Mouse (Mus musculus): Measurements from ENCODE around the gene Rbm14. TPM values are rescaled to one million over a fixed set of nuclear protein-coding genes. Genes with fewer than 3 reads are reported as not detected.

The Rbm14 gene
- polyA plus RNA-seq (2017; shearing (Covaris generic)), result 10 to 100 TPM; 18.3 to 54.9 TPM

DNA sequence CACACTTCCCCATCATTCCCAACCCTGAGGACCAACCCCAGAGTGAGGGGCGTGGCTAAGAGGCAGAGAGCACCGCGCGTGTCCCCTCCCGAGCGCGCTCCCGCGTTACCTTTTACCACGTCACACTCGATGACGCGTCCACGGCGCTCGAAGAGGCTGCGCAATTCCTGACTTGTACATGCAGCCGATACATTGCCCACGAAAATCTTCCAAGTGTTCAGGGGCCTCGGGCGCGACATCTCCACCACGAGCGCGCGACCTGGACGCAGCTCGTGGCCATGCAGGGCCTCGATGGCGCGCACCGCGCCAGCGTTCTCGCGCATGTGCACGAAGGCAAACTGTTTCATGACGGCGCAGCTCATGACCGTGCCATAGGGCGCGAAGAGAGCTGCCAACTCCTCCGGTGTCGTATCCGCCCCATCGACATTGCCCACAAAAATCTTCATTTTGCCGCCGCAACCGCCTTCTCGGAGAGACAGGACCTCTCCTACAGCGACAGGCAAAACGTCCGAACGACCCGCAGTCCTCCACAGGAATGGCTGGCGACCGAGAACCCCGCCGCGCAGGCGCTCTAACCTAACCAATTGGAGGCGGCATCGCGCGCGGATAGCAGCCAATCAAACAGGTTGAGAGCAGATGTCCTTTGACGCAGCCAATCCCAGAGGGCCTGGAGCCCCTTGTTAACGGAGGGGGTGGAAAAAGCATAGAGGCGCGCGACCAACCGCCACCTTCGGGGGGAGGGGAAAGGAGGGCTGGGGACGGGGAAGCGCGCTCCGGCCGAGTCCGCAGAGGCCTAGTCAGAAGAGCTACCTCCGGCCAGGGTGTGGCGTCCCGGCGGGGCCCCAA, at the start of gene Rbm14, which contains the start of gene Gm21992:
Gene Rbm14, minus strand, starts transcription at position 572 of the 846 bp plus-strand sequence.
Gene Gm21992, minus strand, starts transcription at position 550 of the 846 bp plus-strand sequence.
- ATAC-seq, result peak; percentile 94

DNA sequence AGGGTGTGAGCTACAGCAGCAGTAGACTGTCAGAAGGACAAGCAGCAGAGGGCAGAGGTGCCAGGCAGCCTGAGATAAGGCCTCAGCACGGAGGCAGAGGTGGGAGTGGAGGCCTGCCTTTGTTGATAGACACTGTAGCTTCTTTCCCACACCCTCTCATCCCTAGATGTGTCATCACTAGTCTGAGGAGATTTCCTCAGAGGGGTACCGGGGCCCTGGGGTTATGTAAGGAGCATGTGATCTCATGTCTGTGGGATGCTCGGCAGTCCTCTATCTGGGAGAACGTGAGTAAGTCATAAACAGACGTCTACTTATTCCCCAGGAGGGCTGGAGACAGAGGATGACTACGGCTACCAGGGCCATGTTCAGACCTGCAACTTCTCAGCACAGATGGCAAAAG, 47.6 kb upstream of the Rbm14 start:
- ATAC-seq, result no peak

- no peak for ATAC-seq
Measured at GRCm38 (mm10) chr19:4855951-4856350, 44.5 kb upstream of the Rbm14 start.

GRCm38 (mm10) chr19:4855470-4855820, 44.0 kb upstream of the Rbm14 start:
- ATAC-seq, result no peak

DNA sequence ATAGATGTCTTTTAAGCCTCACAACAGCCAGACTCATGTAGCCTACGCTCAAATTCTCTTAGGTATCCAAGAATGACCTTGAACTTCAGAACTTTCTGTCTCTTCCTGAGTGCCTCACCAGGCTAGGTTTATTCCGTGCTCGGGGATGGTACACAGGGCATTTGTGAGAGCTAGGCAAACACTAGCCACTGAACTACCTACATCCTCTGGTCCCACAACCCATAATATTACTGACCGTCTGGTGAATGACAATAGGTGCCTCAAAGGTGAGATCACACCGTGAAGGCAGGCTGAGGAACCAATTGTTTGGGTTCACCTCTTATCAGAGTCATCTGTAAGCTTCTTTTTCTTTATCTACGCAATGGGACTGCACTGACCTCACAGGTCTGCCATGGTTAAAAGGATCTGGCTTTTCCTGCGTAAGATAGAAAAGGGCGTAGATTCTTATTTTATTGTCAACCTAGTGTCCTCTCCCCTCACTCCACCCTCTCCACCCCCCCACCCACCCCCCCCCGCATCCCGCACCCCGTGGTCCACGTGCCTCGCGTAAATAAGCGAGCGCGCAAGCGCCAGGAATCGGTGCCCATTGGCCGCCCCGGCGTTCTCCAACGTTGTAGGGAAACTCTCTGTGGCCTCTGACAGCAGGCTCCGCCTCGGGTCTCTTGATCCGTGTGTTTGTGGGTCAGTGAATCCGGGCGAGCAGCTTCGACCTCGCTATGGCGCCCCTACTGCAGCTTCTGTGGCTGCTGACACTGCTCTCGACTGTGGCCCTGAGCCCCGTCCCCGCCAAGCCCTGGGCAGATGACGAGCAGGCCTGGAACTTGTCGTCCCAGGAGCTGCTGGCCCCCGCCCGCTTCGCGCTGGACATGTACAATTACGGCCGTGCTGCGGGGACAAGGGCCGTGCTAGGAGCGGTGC, 43.4 kb upstream of the Rbm14 start, which contains the start of gene Ctsf:
Gene Ctsf, plus strand, starts transcription at position 579 of the 918 bp plus-strand sequence.
- ATAC-seq, result no peak

DNA sequence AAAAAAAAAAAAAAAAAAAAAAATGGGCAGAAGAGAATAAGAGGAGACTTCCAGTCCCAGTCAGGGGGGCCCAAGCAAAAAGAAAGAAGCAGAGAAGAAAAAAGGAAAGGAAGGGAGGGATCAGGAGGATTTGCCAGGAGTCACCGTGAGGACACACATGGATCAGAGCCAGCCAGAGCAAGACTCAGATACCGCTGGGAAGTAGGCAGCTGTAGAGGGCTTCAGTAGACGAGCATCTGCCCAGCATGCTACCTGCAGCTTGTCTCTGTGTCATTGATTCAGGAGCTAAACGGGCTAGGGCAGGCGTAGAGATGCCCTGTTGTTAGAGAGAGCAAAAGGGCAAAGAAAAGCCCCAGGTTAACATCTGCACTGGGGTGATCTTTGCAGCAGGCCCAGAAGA, 38.8 kb upstream of the Rbm14 start:
- ATAC-seq, result no peak

- ATAC-seq, result no peak
Measured at GRCm38 (mm10) chr19:4849800-4850199, 38.4 kb upstream of the Rbm14 start.

DNA sequence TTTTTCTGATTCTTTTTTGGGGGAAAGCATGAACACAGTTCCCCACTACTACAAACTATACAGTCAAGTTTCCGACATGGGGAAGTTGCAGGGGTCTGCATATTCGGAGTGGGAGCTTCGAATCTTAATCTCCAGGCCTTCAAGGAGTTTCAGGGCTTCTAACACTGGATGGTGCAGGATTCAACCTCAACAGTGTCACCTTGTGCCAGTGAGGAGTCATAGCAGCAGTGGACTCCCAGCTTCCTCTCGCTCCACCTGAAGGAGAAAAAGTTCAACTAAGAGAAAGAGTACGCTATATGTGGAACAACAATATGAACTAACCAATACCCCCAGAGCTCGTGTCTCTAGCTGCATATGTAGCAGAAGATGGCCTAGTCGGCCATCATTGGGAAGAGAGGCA, 36.1 kb upstream of the Rbm14 start:
- peak; percentile 65 for ATAC-seq

- ATAC-seq, result no peak
Measured at GRCm38 (mm10) chr19:4845846-4846245, 34.4 kb upstream of the Rbm14 start.

DNA sequence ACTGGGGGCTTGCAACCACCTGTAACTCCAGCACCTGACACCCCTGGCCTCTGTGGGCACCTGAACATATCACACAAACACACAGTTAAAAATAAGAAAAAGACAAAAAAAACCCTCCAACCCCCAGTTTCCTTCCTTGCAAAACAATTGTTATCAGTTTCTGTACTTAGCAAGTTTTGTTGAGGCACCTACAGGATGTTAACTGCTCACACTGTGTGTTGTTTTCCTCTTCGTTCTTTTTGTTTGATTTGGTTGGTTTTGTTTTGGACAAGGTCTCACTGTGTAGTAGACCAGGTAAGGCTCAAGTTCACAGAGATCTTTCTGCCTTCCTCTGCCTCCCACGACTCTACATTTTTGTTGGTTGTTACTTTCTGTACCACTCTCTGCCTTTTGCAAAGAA, 31.2 kb upstream of the Rbm14 start:
- ATAC-seq, result peak; percentile 24

- ATAC-seq, result no peak
Measured at GRCm38 (mm10) chr19:4840848-4841247, 29.4 kb upstream of the Rbm14 start.

DNA sequence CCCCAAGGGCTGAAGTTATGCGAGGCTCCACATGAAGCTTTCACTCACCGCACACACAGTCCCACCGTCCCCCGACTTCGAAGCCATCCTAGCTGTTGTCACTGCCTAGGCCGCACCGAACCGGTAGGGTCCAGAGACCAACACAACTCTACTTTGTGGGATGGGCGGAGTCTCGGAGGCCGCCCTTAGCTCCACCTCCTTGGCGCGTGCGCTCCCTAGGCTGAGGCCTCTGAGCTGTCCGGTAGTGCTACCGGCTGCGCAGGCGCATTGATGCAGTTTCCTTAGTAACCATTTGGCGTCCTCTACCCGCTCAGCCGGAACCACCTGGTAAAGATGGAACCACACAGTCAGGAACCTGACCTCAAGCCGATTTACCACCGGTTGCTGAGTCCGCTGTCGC, 27.7 kb upstream of the Rbm14 start, which contains the start of the genes Ccs and Ccdc87:
Gene Ccs, minus strand, starts transcription at position 184 of the 400 bp plus-strand sequence.
Gene Ccdc87, plus strand, starts transcription at position 218 of the 400 bp plus-strand sequence.
- ATAC-seq, result peak; percentile 96

DNA sequence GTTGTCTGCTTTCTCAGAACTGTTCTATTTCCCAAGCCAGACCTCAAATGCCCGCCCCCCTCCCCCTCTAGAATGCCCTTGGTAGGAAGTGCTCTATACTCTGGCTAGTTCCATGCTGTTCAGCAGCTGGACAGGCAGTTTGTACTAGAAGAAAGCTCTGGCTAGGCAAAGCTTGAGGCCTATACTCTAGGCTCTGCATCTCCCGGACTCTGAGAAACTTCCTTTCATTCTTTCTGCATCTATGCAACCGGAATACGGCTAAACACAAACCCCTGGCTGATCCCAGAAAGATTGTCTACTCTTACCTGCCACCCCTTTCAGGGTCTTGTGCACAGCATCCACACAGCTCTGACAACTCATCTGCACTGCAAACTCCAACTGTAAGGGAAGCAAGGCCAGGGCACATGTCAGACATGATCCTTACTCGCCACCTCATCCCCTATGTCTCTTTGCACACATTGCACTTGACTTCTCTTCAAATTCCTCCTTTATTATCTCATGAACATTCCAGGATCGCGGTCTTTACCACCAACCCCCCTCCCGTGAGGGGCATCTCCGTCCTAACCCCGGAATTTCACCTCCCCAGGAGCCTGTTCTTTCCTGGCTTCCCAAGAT, 27.2 kb upstream of the Rbm14 start:
- ATAC-seq, result no peak

GRCm38 (mm10) chr19:4837049-4837448, 25.6 kb upstream of the Rbm14 start:
- ATAC-seq, result no peak

GRCm38 (mm10) chr19:4836096-4836495, 24.7 kb upstream of the Rbm14 start:
- no peak for ATAC-seq

DNA sequence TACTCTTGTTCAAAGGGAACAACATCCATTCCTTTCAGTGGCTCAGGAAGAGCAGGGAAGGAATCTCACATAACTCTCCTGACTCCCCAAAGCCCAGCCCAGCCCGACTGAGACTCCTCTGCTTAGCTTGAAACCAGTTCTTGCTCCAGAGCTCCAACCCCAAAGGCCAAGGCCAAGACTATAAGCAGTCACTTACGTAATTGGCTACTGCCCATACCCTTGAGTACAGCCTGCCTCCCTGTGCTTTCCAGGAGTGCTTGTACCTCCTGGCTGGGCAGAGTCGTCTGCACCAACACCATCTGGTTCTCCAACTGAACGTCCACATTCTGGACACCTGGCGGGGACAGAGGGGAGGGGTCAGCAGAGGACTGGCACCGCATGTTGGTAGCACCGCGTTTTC, 22.5 kb upstream of the Rbm14 start:
- ATAC-seq, result no peak

GRCm38 (mm10) chr19:4829156-4829555, 17.7 kb upstream of the Rbm14 start:
- no peak for ATAC-seq

DNA sequence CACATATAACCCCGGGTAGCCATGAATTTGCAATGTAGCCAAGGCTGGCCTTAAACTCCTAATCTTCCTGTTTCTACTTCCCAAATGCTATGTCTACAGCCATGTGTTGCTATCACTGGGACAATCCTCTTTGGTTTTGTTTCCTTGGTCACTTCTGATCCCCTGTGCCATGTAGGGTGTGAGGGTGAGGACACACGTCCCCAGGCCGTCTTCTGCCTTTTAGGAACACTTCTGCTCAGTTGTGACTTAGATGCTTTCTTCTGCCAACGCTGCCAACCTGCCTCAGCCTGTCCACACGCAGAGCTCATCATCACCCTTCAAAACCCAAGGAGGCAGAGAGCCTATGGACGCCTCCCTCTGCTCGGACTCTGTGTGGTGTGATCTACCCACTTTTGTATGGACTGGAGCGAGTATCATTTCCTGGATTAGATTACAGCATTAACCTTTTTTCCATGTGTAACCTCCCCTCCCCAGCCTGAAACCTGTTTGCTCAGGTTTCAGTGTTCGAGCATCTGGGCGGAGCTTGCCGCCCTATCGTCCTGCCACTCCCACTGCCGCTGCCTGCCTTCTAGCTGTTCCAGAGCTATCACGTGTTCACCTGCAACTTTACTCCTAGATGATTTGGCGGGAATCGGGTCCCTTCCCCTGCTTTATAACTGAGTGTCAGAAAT, 17.1 kb upstream of the Rbm14 start:
- ATAC-seq, result no peak

DNA sequence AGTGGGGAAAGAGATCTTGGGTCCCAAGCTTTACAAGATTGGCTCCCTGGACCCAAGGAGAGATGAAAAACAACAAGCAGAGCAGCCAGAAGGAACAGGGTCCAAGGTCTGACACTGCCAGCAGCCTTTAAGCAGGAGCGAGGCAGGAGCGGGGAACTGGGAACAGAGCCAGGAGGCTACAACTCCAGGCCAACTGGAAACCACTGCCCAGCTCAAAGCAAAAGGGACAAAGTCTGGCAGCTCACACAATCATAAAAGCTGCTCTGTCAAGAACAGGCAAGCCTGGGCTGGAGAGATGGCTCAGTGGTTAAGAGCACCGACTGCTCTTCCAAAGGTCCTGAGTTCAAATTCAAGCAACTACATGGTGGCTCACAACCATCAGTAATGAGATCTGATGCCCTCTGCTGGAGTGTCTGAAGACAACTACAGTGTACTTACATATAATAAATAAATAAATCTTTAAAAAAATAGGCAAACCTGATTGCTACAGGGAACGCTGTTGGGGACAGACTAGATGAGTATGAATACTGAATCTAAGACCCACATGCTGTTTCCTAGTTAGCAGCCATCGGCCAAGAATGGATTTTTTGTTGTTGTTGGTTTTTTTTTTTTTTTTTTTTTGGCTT, 9.4 kb upstream of the Rbm14 start:
- ATAC-seq, result no peak

- ATAC-seq, result no peak
Measured at GRCm38 (mm10) chr19:4817182-4817835, 5.9 kb upstream of the Rbm14 start.

- no peak for ATAC-seq
Measured at GRCm38 (mm10) chr19:4813015-4813414, 1.6 kb upstream of the Rbm14 start.
